1 mouse cellular context compared by ENCODE assay signal in the genomic region with DNA sequence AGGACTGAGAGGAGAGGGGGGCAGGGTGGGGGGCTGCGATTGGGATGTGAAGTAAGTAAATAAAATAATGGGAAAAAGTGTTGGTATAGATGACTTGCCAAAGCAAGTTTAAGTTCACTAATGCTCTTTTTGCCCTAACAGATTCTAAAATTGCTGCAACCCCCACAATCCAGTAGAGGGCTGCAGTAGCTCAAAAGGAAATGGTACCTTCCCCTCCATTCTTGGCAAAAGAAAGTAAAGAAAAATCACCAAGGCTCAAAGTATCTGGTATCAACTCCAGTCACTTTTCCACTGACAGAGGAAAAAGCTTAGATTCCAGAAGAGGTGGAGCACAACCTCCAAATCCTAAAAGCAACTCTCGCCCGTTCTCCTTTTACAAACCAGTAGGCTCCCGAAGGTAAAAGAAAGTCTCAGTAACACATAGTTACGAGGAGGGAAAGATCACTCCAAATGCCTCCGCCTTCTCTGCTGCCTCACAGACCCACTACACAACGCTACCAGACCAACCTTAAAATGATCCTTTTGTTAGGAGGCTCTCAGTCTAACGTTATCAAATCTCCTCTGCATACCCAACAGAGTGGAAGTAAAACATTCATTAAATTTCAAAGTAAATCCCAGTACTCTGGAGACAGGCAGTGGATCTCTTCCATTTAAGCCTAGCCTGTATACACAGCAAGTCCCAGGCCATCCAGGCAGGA.
TF ChIP-seq lines count a peak whose summit lies in the region.

No protein-coding gene starts in this region.

TF ChIP-seq in CH12.LX, 34 proteins besides CTCF, POLR2A, EP300 and RAD21:
- TF ChIP-seq SMC3 (IDR thresholded peaks at IDR 0.05; ENCODE audit: low read depth, low read length) (peak; percentile 58), CHD1 (IDR thresholded peaks at IDR 0.05; ENCODE audit: low read depth, low read length) (no peak), IRF4 (IDR thresholded peaks at IDR 0.05; ENCODE audit: low read depth, low read length) (no peak)
